Mouse (Mus musculus) stomach, embryonic 16.5 days (tissue): ENCODE measurements around the gene Emc1. TPM values are rescaled to one million over a fixed set of nuclear protein-coding genes. Genes with fewer than 3 reads are reported as not detected.
"Not testable (repeated sequence)": the region's sequence is repeated elsewhere in the genome, so short reads cannot be mapped to it uniquely, and the experiment has no call there.

Experiments used
- ATAC-seq: fragments of 200-750 bp; cut with Nextera tagmentation; 2 replicates; pipeline ENCODE4 v1.8.0; 2017; ENCODE audit warnings: moderate number of reproducible peaks, moderate TSS enrichment; ENCODE audit not compliant: insufficient read depth, low FRiP score
- H3K27ac ChIP-seq: fragments of 300-500 bp; sonication (generic); 2 replicates; pipeline ENCODE4 v1.5.1; 2014; ENCODE audit warnings: low read length
- H3K27me3 ChIP-seq: fragments of 300-500 bp; sonication (generic); 2 replicates; pipeline ENCODE4 v1.6.1; 2014; ENCODE audit warnings: low read length, control low read depth, mixed read lengths; ENCODE audit not compliant: control insufficient read depth, insufficient read depth
- H3K36me3 ChIP-seq: fragments of 300-500 bp; sonication (generic); 2 replicates; pipeline ENCODE4 v1.6.1; 2014; ENCODE audit warnings: low read length; ENCODE audit not compliant: control insufficient read depth, insufficient read depth
- H3K4me1 ChIP-seq: fragments of 300-500 bp; sonication (generic); 2 replicates; pipeline ENCODE4 v1.6.1; 2014; ENCODE audit warnings: low read length, control low read depth, mixed read lengths; ENCODE audit not compliant: control insufficient read depth, insufficient read depth
- H3K4me2 ChIP-seq: fragments of 300-500 bp; sonication (generic); 2 replicates; pipeline ENCODE4 v1.6.1; 2014; ENCODE audit warnings: low read depth, low read length, mixed read lengths
- H3K4me3 ChIP-seq: fragments of 300-500 bp; sonication (generic); replicated peaks from 2 replicates; pipeline ENCODE4 v1.5.1; 2014; ENCODE audit warnings: mild to moderate bottlenecking, low read length
- H3K9ac ChIP-seq: fragments of 300-500 bp; sonication (generic); 2 replicates; pipeline ENCODE4 v1.6.1; 2014; ENCODE audit warnings: low read length
- H3K9me3 ChIP-seq: fragments of 300-500 bp; sonication (generic); replicated peaks from 2 replicates; pipeline ENCODE4 v1.6.1; 2016; ENCODE audit warnings: low read length, control low read depth; ENCODE audit not compliant: control insufficient read depth
- WGBS: fragments of 180-500 bp; shearing (Covaris S2); extraction: QIAGEN DNeasy Blood & Tissue Kit; methylation state at CpG from one replicate; pipeline ENCODE4 v1.1.7; 2014; 5-methylcytosine and 5-hydroxymethylcytosine counted together
- polyA plus RNA-seq: library from polyadenylated mRNA; unstranded; fragments of >200 nt; fragmentation: Nextera tagmentation; extraction: Ambion mirVana; gene quantifications from 2 replicates; pipeline ENCODE4 v1.2.1, GENCODE M21; 2015

Gene Emc1
- polyA plus RNA-seq, 1 experiment from 2014 or later: 24.8 TPM

GRCm38 (mm10) chr4:139379719-139380118, 27.3 kb downstream of the Emc1 start:
- no peaks in the 10 kb centered on the region for H3K27me3 ChIP-seq
- ATAC-seq: no peak
- no peaks in the 10 kb centered on the region for H3K9me3 ChIP-seq
- H3K36me3 ChIP-seq: 0 out of 2 replicates have a peak, but pooled peaks cover 6% of the 10 kb centered on the region
- peak overlapping the region; percentile 88 for H3K4me3 ChIP-seq
- peak overlapping the region; percentile 82 for H3K9ac ChIP-seq
- H3K4me1 ChIP-seq: peaks cover 16% of the 10 kb centered on the region
- H3K4me2 ChIP-seq: peak overlapping the region; percentile 92
- WGBS: 11% methylated on average over 8 of the region's 8 CpGs
- peak overlapping the region; percentile 80 for H3K27ac ChIP-seq

- Histone ChIP-seq H3K4me3 (peak overlapping the region; percentile 88), H3K27ac (peak overlapping the region; percentile 84), H3K9ac (peak overlapping the region; percentile 92), H3K4me1 (peaks cover 16% of the 10 kb centered on the region), H3K9me3 (no peaks in the 10 kb centered on the region), H3K27me3 (no peaks in the 10 kb centered on the region), H3K36me3 (0 out of 2 replicates have a peak, but pooled peaks cover 5% of the 10 kb centered on the region), H3K4me2 (peak overlapping the region; percentile 92)
- peak; percentile 99 for ATAC-seq
- under 1% methylated on average over 54 of the region's 54 CpGs for WGBS
Measured at GRCm38 (mm10) chr4:139380207-139380748, 27.9 kb downstream of the Emc1 start.

- ATAC-seq: peak; percentile 74
- 3% methylated on average over 44 of the region's 44 CpGs for WGBS
Measured at GRCm38 (mm10) chr4:139380775-139381451, 28.5 kb downstream of the Emc1 start.

GRCm38 (mm10) chr4:139381452-139381845, 29.1 kb downstream of the Emc1 start:
- H3K36me3 ChIP-seq: no peaks in the 10 kb centered on the region
- WGBS: 32% methylated on average over 4 of the region's 4 CpGs
- H3K4me3 ChIP-seq: peak overlapping the region; percentile 88
- peaks cover 26% of the 10 kb centered on the region for H3K4me1 ChIP-seq
- no peaks in the 10 kb centered on the region for H3K27me3 ChIP-seq
- peak overlapping the region; percentile 92 for H3K9ac ChIP-seq
- no peak overlapping the region for H3K27ac ChIP-seq
- H3K9me3 ChIP-seq: no peaks in the 10 kb centered on the region
- no peak for ATAC-seq
- peak overlapping the region; percentile 87 for H3K4me2 ChIP-seq

More at GRCm38 (mm10) chr4:139380775-139381451, 28.5 kb downstream of the Emc1 start:
- Histone ChIP-seq H3K36me3 (no peaks in the 10 kb centered on the region), H3K9me3 (no peaks in the 10 kb centered on the region), H3K4me2 (peak overlapping the region; percentile 87), H3K4me3 (peak overlapping the region; percentile 88), H3K27ac (peak overlapping the region; percentile 84), H3K27me3 (no peaks in the 10 kb centered on the region), H3K4me1 (peaks cover 20% of the 10 kb centered on the region), H3K9ac (peak overlapping the region; percentile 92)

GRCm38 (mm10) chr4:139382231-139382630, 29.8 kb downstream of the Emc1 start:
- Histone ChIP-seq H3K36me3 (no peaks in the 10 kb centered on the region), H3K27ac (no peak overlapping the region), H3K9ac (peak overlapping the region; percentile 48; the same call in 1 of the 2 replicates), H3K4me3 (no peak overlapping the region), H3K4me2 (peak overlapping the region; percentile 87), H3K4me1 (peaks cover 31% of the 10 kb centered on the region), H3K9me3 (no peaks in the 10 kb centered on the region), H3K27me3 (no peaks in the 10 kb centered on the region)
- no peak for ATAC-seq
- WGBS: 62% methylated on average over 7 of the region's 7 CpGs

GRCm38 (mm10) chr4:139385841-139386240, 33.5 kb downstream of the Emc1 start:
- H3K4me2 ChIP-seq: peak overlapping the region; percentile 45; the same call in 1 of the 2 replicates

GRCm38 (mm10) chr4:139386869-139387319, 34.5 kb downstream of the Emc1 start:
- Histone ChIP-seq H3K9ac (peak overlapping the region; percentile 21; the same call in 1 of the 2 replicates), H3K4me3 (peak overlapping the region; percentile 11; the same call in 1 of the 2 replicates), H3K27me3 (no peaks in the 10 kb centered on the region), H3K27ac (peak overlapping the region; percentile 92), H3K36me3 (peaks cover 9% of the 10 kb centered on the region; the same call in 1 of the 2 replicates), H3K4me1 (peaks cover 40% of the 10 kb centered on the region), H3K4me2 (peak overlapping the region; percentile 50), H3K9me3 (no peaks in the 10 kb centered on the region)
- WGBS: 20% methylated on average over 6 of the region's 6 CpGs
- peak; percentile 90 for ATAC-seq

More at GRCm38 (mm10) chr4:139385841-139386240, 33.5 kb downstream of the Emc1 start:
- not testable (repeated sequence) for H3K36me3 ChIP-seq, H3K27me3 ChIP-seq, H3K4me3 ChIP-seq, ATAC-seq, H3K9ac ChIP-seq, H3K9me3 ChIP-seq
- Histone ChIP-seq H3K4me1 (peaks cover 44% of the 10 kb centered on the region), H3K27ac (peak overlapping the region; percentile 51; the same call in 1 of the 2 replicates)
- WGBS: 77% methylated on average over 5 of the region's 5 CpGs

GRCm38 (mm10) chr4:139389557-139389956, 37.2 kb downstream of the Emc1 start:
- ATAC-seq: no peak
- 73% methylated on average over 4 of the region's 4 CpGs for WGBS
- Histone ChIP-seq H3K9me3 (no peaks in the 10 kb centered on the region), H3K4me3 (no peak overlapping the region), H3K36me3 (peaks cover 18% of the 10 kb centered on the region), H3K9ac (no peak overlapping the region), H3K4me2 (no peak overlapping the region), H3K27me3 (no peaks in the 10 kb centered on the region), H3K27ac (no peak overlapping the region), H3K4me1 (peaks cover 34% of the 10 kb centered on the region)

GRCm38 (mm10) chr4:139395431-139395830, 43.0 kb downstream of the Emc1 start:
- Histone ChIP-seq H3K27ac (no peak overlapping the region), H3K4me3 (no peak overlapping the region), H3K9ac (no peak overlapping the region), H3K36me3 (peaks cover 38% of the 10 kb centered on the region), H3K9me3 (no peaks in the 10 kb centered on the region), H3K4me2 (no peak overlapping the region), H3K4me1 (no peaks in the 10 kb centered on the region), H3K27me3 (no peaks in the 10 kb centered on the region)
- ATAC-seq: peak; percentile 40; the same call in 1 of the 2 replicates
- 42% methylated on average over 2 of the region's 2 CpGs for WGBS
